Mouse (Mus musculus) G1E (cell line): ENCODE data around the gene Tmem230. TPM values are rescaled to one million over a fixed set of nuclear protein-coding genes. Genes with fewer than 3 reads are reported as not detected.
"Not testable (repeated sequence)": the region's sequence is repeated elsewhere in the genome, so short reads cannot be mapped to it uniquely, and the experiment has no call there.

ENCODE experiments used
- ATAC-seq: 2 replicates; pipeline ENCODE4 v1.8.0; 2016; ENCODE audit warnings: mild to moderate bottlenecking; ENCODE audit not compliant: insufficient number of reproducible peaks, poor library complexity, low FRiP score, severe bottlenecking; ENCODE audit errors: extremely low read depth
- DNase-seq: peaks from one replicate; pipeline ENCODE4 v3.0.0; 2012; ENCODE audit warnings: low spot score
- H3K27me3 ChIP-seq: 2 replicates; pipeline ENCODE4 v1.6.1; 2012; ENCODE audit warnings: mild to moderate bottlenecking, low read length, inconsistent platforms; ENCODE audit not compliant: insufficient read depth
- H3K36me3 ChIP-seq: replicated peaks from 2 replicates; pipeline ENCODE3; 2012; ENCODE audit warnings: mild to moderate bottlenecking, inconsistent platforms
- H3K4me1 ChIP-seq: 2 replicates; pipeline ENCODE4 v1.6.1; 2012; ENCODE audit warnings: low read depth, low read length, inconsistent platforms, mixed read lengths; ENCODE audit not compliant: insufficient read depth
- H3K4me3 ChIP-seq: 2 replicates; pipeline ENCODE4 v1.5.1; 2012; ENCODE audit warnings: low read depth, mild to moderate bottlenecking, inconsistent platforms, low read length, moderate library complexity, mixed read lengths
- H3K9me3 ChIP-seq: replicated peaks from 2 replicates; pipeline ENCODE4 v1.6.1; 2012; ENCODE audit warnings: inconsistent platforms
- CTCF ChIP-seq: IDR thresholded peaks from 2 replicates; pipeline ENCODE4 v1.5.1; 2012; ENCODE audit warnings: low read depth, low read length, inconsistent platforms, mixed read lengths
- GATA1 ChIP-seq: IDR thresholded peaks from 2 replicates; pipeline ENCODE4 v1.6.1; 2012; ENCODE audit warnings: borderline replicate concordance, low read length, inconsistent platforms, mixed read lengths
- GATA2 ChIP-seq: IDR thresholded peaks from 2 replicates; pipeline ENCODE4 v1.6.1; 2012; ENCODE audit warnings: low read depth, low read length, inconsistent platforms, borderline replicate concordance
- POLR2AphosphoS5 ChIP-seq: IDR thresholded peaks from 2 replicates; pipeline ENCODE4 v1.6.1; 2012; ENCODE audit warnings: low read depth, low read length, inconsistent platforms; ENCODE audit not compliant: insufficient replicate concordance
- TAL1 ChIP-seq: conservative IDR thresholded peaks from 2 replicates; pipeline ENCODE4 v1.6.1; 2012; ENCODE audit warnings: low read depth, low read length, inconsistent platforms, mixed read lengths
- polyA plus RNA-seq: library from polyadenylated mRNA; stranded (reverse); fragments of >175 nt; gene quantifications from 2 replicates; pipeline ENCODE4 v1.2.3, GENCODE M21; 2012
- total RNA-seq, 2 experiments: library from RNA; stranded (forward) in 1 of 2; stranded (reverse) in 1 of 2; fragments of 200-1000 nt in 1 of 2; fragments of >200 nt in 1 of 2; fragmentation: Nextera tagmentation in 1 of 2; gene quantifications; 2 replicates each; pipeline ENCODE4 v1.2.3; 2014 to 2017

Gene Tmem230
- total RNA-seq (2014; fragmentation: Nextera tagmentation) (113 and 147 TPM in 2 replicates), total RNA-seq (2017) (41.6 and 42.7 TPM in 2 replicates), polyA plus RNA-seq (34.4 and 37.1 TPM in 2 replicates)

DNA sequence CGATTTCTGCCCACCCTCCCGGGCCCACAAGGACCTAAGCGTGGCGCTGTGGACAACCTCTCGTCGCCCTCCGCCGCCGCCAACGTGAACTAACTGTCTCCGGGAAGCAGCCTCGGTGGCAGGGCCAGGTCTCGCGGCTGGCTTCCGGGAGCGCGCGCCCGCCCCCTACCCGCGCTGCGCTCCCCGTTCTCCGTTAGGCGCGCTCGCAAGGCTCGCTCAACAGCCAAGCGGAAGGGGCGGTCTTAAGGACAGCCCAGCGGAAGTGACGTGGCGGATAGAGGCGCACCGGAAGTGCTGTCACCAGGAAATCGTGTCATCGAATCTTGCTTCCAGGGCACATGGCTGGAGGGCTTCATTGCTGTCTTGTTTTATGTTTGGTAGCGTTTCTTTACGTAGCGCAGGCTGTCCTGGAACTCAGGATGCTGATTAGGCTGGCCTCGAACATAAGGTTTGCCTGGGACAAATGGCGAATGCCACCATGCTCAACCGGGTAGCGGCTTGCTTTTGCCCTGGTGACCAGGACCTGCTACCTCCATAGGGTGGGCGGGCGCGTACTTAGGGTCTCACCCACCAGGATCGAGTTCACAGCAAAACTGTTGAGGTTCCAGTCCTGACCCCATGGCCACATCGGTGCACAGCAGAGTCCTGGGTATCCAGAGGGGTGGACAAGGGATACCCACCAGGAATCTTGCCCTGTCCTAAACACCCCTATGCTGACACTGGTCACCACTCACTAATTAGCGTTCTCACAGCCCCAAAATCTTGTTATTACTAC, at the start of gene Tmem230:
Tmem230 (minus strand) TSS at position 269 of the 775 bp plus-strand sequence.
- TF ChIP-seq GATA2 (no peak), POLR2AphosphoS5 (no peak), CTCF (no peak), TAL1 (no peak), GATA1 (no peak)
- H3K9me3 ChIP-seq: no peaks in the 10 kb centered on the region
- H3K4me3 ChIP-seq: peak within 1 kb of the TSS; percentile 74
- peaks cover 63% of the 10 kb centered on the region for H3K36me3 ChIP-seq
- H3K4me1 ChIP-seq: peaks cover 36% of the 10 kb centered on the region
- H3K27me3 ChIP-seq: no peaks in the 10 kb centered on the region
- DNase-seq: peak; percentile 69
- ATAC-seq: peak; percentile 85

DNA sequence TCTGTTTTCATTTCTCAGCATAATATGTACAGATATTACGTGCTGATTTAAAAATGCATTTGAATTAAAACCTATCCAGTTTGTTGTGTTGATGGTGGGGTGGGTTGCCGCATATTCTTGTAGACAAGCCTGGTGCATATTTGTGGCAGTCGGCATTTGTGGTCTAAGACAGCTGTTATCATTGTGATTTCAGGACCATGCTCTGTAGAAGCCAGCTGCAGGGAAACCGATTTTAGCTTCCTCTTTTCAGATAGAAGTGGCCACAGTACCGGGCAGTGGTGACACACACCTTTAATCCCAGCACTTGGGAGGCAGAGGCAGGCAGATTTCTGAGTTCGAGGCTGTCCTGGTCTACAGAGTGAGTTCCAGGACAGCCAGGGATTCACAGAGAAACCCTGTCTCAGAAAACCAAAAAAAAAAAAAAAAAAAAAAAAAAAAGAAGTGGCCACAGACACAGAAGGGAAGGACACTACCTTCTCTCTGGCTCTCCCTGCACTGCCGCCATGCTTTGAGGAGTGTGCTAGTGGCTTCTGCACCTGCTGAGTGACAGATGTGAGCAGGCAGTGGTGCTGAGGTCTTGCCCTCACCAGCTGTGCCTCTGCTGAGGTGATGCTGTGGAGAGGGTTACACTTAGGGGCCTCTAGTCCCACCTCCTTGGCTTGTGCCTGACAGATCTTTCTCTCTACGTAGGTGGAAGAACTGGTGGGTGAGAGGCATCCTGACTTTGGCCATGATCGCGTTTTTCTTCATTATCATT, 46.3 kb upstream of the Tmem230 start:
- Histone ChIP-seq H3K27me3 (no peaks in the 10 kb centered on the region), H3K36me3 (peaks cover 81% of the 10 kb centered on the region), H3K9me3 (no peaks in the 10 kb centered on the region), H3K4me3 (no peak overlapping the region), H3K4me1 (peaks cover 35% of the 10 kb centered on the region)
- DNase-seq (no peak), ATAC-seq (peak; percentile 56)
- no peak for TF ChIP-seq GATA1
- no peak for TF ChIP-seq TAL1
- TF ChIP-seq CTCF: no peak
- no peak for TF ChIP-seq POLR2AphosphoS5
- TF ChIP-seq GATA2: no peak

DNA sequence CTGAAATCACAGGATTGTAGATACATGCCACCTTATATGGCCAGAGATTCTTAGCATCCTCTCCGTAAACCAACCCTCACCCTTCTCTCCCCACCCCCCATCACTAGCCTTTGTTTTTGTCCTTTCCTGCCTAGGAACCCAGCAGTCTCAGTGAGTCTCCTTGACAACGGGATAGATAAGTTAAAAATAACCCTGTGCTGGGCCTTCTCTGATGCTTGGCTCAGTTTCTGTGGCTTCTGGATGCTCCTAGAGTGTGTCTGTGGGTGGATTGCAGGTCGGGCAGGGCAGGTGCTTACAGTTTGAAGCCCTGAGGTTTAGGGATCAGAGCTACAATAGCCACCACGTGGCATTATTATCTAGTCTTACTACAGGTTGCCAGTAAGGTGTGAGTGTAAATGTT, 44.5 kb upstream of the Tmem230 start:
- peaks cover 64% of the 10 kb centered on the region for H3K36me3 ChIP-seq
- H3K4me3 ChIP-seq: no peak overlapping the region
- H3K27me3 ChIP-seq: no peaks in the 10 kb centered on the region
- H3K9me3 ChIP-seq: no peaks in the 10 kb centered on the region
- H3K4me1 ChIP-seq: peaks cover 35% of the 10 kb centered on the region
- TF ChIP-seq CTCF (no peak), POLR2AphosphoS5 (no peak), GATA1 (no peak), TAL1 (no peak), GATA2 (no peak)
- no peak for DNase-seq
- no peak for ATAC-seq

DNA sequence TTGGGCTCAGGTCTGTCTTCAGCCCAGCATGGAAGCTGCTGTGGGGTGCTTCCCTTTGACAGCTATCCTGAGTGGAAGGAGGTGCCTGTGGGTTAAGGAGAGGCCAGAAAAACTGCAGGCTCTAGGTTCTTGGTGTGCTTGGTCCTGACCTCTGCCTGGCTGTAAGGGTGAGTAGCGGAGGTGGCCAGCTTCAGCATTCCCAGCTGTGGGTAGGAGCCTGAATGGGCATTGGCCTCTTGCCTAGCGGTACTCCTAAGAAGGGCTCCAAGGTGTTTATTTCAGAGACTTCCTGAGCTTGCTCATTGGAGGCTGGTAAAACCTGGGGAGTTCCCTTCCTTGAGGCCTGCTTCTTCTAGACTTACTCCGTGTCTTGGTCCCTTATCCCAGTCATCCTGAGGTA, 43.7 kb upstream of the Tmem230 start:
- Histone ChIP-seq H3K4me3 (no peak overlapping the region), H3K4me1 (peaks cover 35% of the 10 kb centered on the region), H3K36me3 (peaks cover 58% of the 10 kb centered on the region), H3K27me3 (no peaks in the 10 kb centered on the region), H3K9me3 (0 out of 2 replicates have a peak, but pooled peaks cover 2% of the 10 kb centered on the region)
- TF ChIP-seq GATA2 (no peak), POLR2AphosphoS5 (no peak), TAL1 (no peak), GATA1 (no peak), CTCF (no peak)
- no peak for ATAC-seq
- DNase-seq: no peak

DNA sequence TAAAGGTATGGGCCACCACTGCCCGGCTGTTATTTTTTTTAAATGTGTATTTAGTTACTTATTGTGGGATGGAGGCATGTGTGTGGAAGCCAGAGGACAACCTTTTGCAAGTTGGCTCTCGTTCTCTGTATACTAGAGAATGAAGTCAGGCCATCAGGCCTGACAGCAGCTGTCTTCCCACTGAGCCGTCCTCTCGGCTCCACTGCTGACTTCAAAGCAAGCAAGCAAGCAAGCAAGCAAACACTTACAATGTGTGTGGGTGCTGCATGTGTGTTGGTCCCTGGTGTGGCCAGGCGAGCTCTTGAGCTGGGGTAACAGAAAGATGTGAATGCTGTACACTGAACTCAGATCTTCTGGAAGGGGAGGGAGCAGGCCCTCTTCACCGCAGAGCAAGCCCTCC, 43.2 kb upstream of the Tmem230 start:
- H3K27me3 ChIP-seq: no peaks in the 10 kb centered on the region
- H3K4me1 ChIP-seq: peaks cover 35% of the 10 kb centered on the region
- 0 out of 2 replicates have a peak, but pooled peaks cover 2% of the 10 kb centered on the region for H3K9me3 ChIP-seq
- H3K4me3 ChIP-seq: no peak overlapping the region
- TF ChIP-seq GATA1 (no peak), CTCF (no peak), GATA2 (no peak), POLR2AphosphoS5 (no peak), TAL1 (no peak)
- ATAC-seq (no peak), DNase-seq (no peak)
- H3K36me3 ChIP-seq: peaks cover 55% of the 10 kb centered on the region

DNA sequence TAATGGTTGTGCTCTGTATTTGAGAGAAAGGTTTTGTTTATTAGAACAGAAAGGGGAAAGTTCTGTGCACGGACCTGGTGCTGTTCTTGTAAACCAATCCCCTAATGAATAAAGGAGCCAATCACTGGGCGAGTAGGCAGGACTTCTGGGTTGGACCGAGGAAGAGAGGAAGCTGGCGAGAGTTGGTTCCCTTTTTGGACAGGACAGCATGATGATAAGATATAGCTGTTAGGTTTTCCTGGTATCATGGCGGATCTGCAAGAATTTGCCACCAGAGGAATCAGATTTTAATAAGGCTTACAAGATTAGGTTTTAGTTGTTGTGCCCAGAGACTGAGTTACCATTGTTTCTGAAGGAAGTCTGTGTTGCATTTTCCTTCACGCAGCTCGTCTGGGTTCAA, 41.6 kb upstream of the Tmem230 start:
- H3K27me3 ChIP-seq, H3K4me3 ChIP-seq, H3K9me3 ChIP-seq, ATAC-seq, DNase-seq: not testable (repeated sequence)
- Histone ChIP-seq H3K4me1 (peaks cover 35% of the 10 kb centered on the region), H3K36me3 (peaks cover 54% of the 10 kb centered on the region)
